Mouse (Mus musculus): ENCODE results near the gene Tmem30b.

Tmem30b gene

DNA sequence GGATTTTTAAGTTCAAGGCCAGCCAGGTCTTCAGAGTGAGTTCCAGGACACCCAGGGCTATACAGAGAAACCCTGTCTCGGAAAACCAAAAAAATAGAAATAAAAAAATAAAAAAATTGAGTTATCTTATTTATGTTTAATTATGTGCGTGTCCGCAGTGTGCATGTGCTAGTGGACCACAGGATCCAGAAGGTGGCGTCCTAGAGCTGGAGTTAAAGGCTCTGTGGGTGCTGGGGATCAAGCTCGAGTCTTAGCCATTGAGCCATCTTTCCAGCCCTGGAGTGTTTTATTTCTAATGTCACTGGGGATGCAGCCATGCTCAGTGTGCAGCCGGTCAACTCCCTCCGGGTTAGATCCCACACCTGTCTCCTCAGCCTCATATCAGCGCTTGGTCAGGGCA is 29.7 kb downstream of the Tmem30b start:
- no peak for DNase-seq

DNA sequence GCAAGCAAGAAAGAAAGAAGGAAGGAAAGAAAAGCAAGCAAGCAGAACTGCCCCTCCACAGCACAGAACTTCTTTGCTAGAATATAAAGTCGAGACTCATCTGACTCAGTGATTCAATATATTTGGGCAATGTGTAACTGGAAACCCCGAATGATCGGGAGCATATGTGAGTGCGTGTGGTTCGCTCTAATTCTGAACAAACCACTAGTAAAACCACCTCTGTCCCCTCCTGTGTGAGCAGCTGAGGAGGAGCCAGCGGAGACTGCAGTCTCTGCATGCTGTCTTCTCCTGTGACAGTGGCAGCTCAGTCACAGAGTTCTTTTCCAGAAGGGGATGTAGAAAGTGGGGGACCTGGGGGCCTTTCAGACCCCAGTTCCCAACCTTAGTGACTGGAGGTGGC is 31.5 kb downstream of the Tmem30b start:
- DNase-seq = no peak

GRCm38 (mm10) chr12:73513958-73514357 is 32.2 kb downstream of the Tmem30b start:
- DNase-seq = no peak

- no peak for DNase-seq
Observed at GRCm38 (mm10) chr12:73511467-73512047, 34.6 kb downstream of the Tmem30b start.

DNA sequence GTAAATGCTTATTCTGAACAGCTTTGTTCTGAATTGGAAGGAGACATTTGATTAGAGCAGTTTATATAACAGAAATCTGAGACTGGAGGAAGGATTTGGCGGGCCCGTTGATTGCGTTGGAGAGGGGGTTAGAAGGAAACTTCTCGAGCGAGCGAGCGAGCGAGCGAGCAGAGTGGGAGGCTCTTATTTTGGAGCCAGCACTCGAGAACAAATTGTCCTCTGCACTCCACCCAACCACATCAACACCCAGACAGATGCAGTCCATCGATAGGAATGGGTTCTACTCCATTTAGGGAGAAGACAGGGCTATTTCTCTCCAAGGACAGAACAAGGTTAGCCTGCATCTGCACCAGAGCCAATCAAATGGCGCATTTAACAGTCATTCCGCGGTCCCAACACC is 39.1 kb downstream of the Tmem30b start:
- no peak for DNase-seq

DNA sequence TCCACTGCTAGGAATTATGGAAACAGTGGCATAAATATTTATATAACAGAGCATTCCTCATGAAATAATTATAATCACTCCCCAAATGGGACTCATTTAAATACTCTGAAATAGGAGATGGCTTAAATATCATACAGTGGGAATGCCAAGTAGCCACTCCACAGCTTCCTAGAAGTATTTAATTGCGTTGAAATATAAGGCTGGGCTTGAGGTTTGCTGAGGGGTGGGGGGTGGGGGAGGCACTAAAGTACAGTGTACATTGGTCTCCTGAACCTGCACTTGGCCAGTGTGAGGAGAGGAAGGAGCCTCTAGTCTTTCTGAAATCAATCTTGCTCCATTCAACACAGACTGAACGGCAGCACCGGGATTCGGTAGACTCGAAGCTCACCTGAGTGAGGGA is 39.5 kb downstream of the Tmem30b start:
- DNase-seq = no peak

GRCm38 (mm10) chr12:73500689-73501326 is 45.4 kb downstream of the Tmem30b start:
- DNase-seq = no peak

GRCm38 (mm10) chr12:73495172-73495571 is 51.0 kb downstream of the Tmem30b start:
- DNase-seq = no peak

- DNase-seq = no peak
Observed at GRCm38 (mm10) chr12:73493929-73494530, 52.2 kb downstream of the Tmem30b start.
